In genomic region chr14:54754602-54755018, GRCm38 (mm10) we compare ENCODE assay signal across 7 mouse cellular contexts. TPM values are rescaled to one million over a fixed set of nuclear protein-coding genes. Genes with fewer than 3 reads are reported as not detected.
DNase-seq lines count a peak whose midpoint lies in the region; ATAC-seq and TF ChIP-seq lines count a peak whose summit lies in the region.

No protein-coding gene starts in this region.

- 56% methylated on average over 6 of the region's 6 CpGs for WGBS in embryonic facial prominence, embryonic 10.5 days
- WGBS in hindbrain, embryonic 15.5 days: 22% methylated on average over 6 of the region's 6 CpGs
- 15% methylated on average over 6 of the region's 6 CpGs for WGBS in liver, embryonic 16.5 days (ENCODE audit: insufficient replicate concordance)
- WGBS in neural tube, embryonic 11.5 days: 37% methylated on average over 6 of the region's 6 CpGs

- peak; percentile 89 for DNase-seq in 416B (ENCODE audit: low read depth)
- DNase-seq in G1E (ENCODE audit: low spot score): peak; percentile 49
- peak; percentile 16 for DNase-seq in embryonic facial prominence, embryonic 10.5 days (ENCODE audit: low spot score)
- DNase-seq in neural tube, embryonic 11.5 days (ENCODE audit: low spot score): peak; percentile 35
- DNase-seq in frontal cortex, adult 2 months (ENCODE audit: extremely low spot score in 1 of 2, low spot score in 1 of 2): no peak

- H3K36me3 ChIP-seq in G1E (replicated peaks): peaks cover 96% of the 10 kb centered on the region
- no peaks in the 10 kb centered on the region for H3K36me3 ChIP-seq in embryonic facial prominence, embryonic 10.5 days (replicated peaks)
- no peaks in the 10 kb centered on the region for H3K36me3 ChIP-seq in hindbrain, embryonic 15.5 days
- no peaks in the 10 kb centered on the region for H3K36me3 ChIP-seq in liver, embryonic 16.5 days (ENCODE audit: control insufficient read depth, insufficient read depth)
- no peaks in the 10 kb centered on the region for H3K36me3 ChIP-seq in neural tube, embryonic 11.5 days (ENCODE audit: control insufficient read depth, insufficient read depth, low read length)

- H3K4me1 ChIP-seq in G1E (ENCODE audit: insufficient read depth, low read depth, low read length): peaks cover 89% of the 10 kb centered on the region
- peaks cover 16% of the 10 kb centered on the region for H3K4me1 ChIP-seq in embryonic facial prominence, embryonic 10.5 days
- peaks cover 7% of the 10 kb centered on the region; the same call in 1 of the 2 replicates for H3K4me1 ChIP-seq in hindbrain, embryonic 15.5 days (replicated peaks)
- H3K4me1 ChIP-seq in liver, embryonic 16.5 days (ENCODE audit: control insufficient read depth, low read depth, low read length): 0 out of 2 replicates have a peak, but pooled peaks cover 2% of the 10 kb centered on the region
- peaks cover 3% of the 10 kb centered on the region; the same call in 1 of the 2 replicates for H3K4me1 ChIP-seq in neural tube, embryonic 11.5 days (ENCODE audit: control insufficient read depth, insufficient read depth, low read length)

- ATAC-seq in G1E (ENCODE audit: extremely low read depth, insufficient number of reproducible peaks, low FRiP score, poor library complexity, severe bottlenecking): peak; percentile 58
- ATAC-seq in hindbrain, embryonic 15.5 days (ENCODE audit: low FRiP score, low read depth): peak; percentile 48; the same call in 1 of the 2 replicates
- peak; percentile 60 for ATAC-seq in liver, embryonic 16.5 days (ENCODE audit: low read depth)
- no peak for ATAC-seq in neural tube, embryonic 11.5 days (ENCODE audit: insufficient read depth, low FRiP score, low TSS enrichment)

- H3K4me2 ChIP-seq in hindbrain, embryonic 15.5 days: no peak overlapping the region
- H3K4me2 ChIP-seq in liver, embryonic 16.5 days (ENCODE audit: low read depth, low read length): no peak overlapping the region
- no peak overlapping the region for H3K4me2 ChIP-seq in neural tube, embryonic 11.5 days (ENCODE audit: low read depth)

- H3K4me3 ChIP-seq in G1E (ENCODE audit: low read depth, low read length): peak overlapping the region; percentile 53; the same call in 1 of the 2 replicates
- no peak overlapping the region for H3K4me3 ChIP-seq in embryonic facial prominence, embryonic 10.5 days
- no peak overlapping the region for H3K4me3 ChIP-seq in hindbrain, embryonic 15.5 days
- H3K4me3 ChIP-seq in liver, embryonic 16.5 days (ENCODE audit: low read depth, low read length): no peak overlapping the region
- H3K4me3 ChIP-seq in neural tube, embryonic 11.5 days (ENCODE audit: low read depth, low read length): no peak overlapping the region

- H3K9me3 ChIP-seq in G1E (replicated peaks): no peaks in the 10 kb centered on the region
- no peaks in the 10 kb centered on the region for H3K9me3 ChIP-seq in embryonic facial prominence, embryonic 10.5 days
- no peaks in the 10 kb centered on the region for H3K9me3 ChIP-seq in hindbrain, embryonic 15.5 days
- no peaks in the 10 kb centered on the region for H3K9me3 ChIP-seq in liver, embryonic 16.5 days (replicated peaks; ENCODE audit: control insufficient read depth, low read length)
- H3K9me3 ChIP-seq in neural tube, embryonic 11.5 days (ENCODE audit: control insufficient read depth, low read length): no peaks in the 10 kb centered on the region

- TF ChIP-seq CTCF in G1E (IDR thresholded peaks at IDR 0.05; ENCODE audit: low read depth, low read length): no peak

- H3K9ac ChIP-seq in hindbrain, embryonic 15.5 days: no peak overlapping the region
- no peak overlapping the region for H3K9ac ChIP-seq in liver, embryonic 16.5 days (ENCODE audit: low read depth, low read length)
- H3K9ac ChIP-seq in neural tube, embryonic 11.5 days (ENCODE audit: low read length): no peak overlapping the region

- H3K27me3 ChIP-seq in G1E (ENCODE audit: insufficient read depth, low read length): no peaks in the 10 kb centered on the region
- H3K27me3 ChIP-seq in embryonic facial prominence, embryonic 10.5 days (replicated peaks; ENCODE audit: low read depth, poor library complexity, severe bottlenecking): 0 out of 2 replicates have a peak, but pooled peaks cover 3% of the 10 kb centered on the region
- no peaks in the 10 kb centered on the region for H3K27me3 ChIP-seq in hindbrain, embryonic 15.5 days
- H3K27me3 ChIP-seq in liver, embryonic 16.5 days (ENCODE audit: control insufficient read depth, insufficient read depth, low read depth, low read length): no peaks in the 10 kb centered on the region
- no peaks in the 10 kb centered on the region for H3K27me3 ChIP-seq in neural tube, embryonic 11.5 days (ENCODE audit: control insufficient read depth, insufficient read depth, low read length)

- H3K27ac ChIP-seq in embryonic facial prominence, embryonic 10.5 days (replicated peaks): peak overlapping the region; percentile 58
- peak overlapping the region; percentile 51; the same call in 1 of the 2 replicates for H3K27ac ChIP-seq in hindbrain, embryonic 15.5 days (replicated peaks)
- no peak overlapping the region for H3K27ac ChIP-seq in liver, embryonic 16.5 days (ENCODE audit: low read length)
- no peak overlapping the region for H3K27ac ChIP-seq in neural tube, embryonic 11.5 days (ENCODE audit: low read depth, low read length)

RNA-seq across cellular contexts. Expression of gene Slc7a8, which starts 27.1 kb away (rescaled TPM):
- 325 and 329 TPM in 2 replicates for total RNA-seq in G1E (2014; fragmentation: Nextera tagmentation)
- total RNA-seq in G1E (2017): 45.0 and 54.9 TPM in 2 replicates
- 191 and 199 TPM in 2 replicates for polyA plus RNA-seq in G1E (2012)
- polyA plus RNA-seq in embryonic facial prominence, embryonic 10.5 days (2016; fragmentation: Nextera tagmentation; extraction: Ambion mirVana): 1.3 and 1.6 TPM in 2 replicates
- polyA plus RNA-seq in hindbrain, embryonic 15.5 days (2015; fragmentation: Nextera tagmentation; extraction: Ambion mirVana): 8.0 and 9.1 TPM in 2 replicates
- polyA plus RNA-seq in liver, embryonic 16.5 days (2015; fragmentation: Nextera tagmentation; extraction: Ambion mirVana): 3.0 and 4.9 TPM in 2 replicates
- polyA plus RNA-seq in neural tube, embryonic 11.5 days (2014; fragmentation: Nextera tagmentation; extraction: Ambion mirVana): 3.2 and 3.4 TPM in 2 replicates
- 41.2 and 43.0 TPM in 2 replicates for polyA plus RNA-seq in frontal cortex, adult 2 months (2012; rRNA removed)

RNA-seq across cellular contexts. Expression of gene Cebpe, which starts 42.6 kb away (rescaled TPM):
- total RNA-seq in G1E (2014; fragmentation: Nextera tagmentation) (0.90 and 1.6 TPM in 2 replicates), G1E (2017) (0.16 TPM in 1 of 2 replicates, not detected in the other)
- 11.1 and 12.4 TPM in 2 replicates for polyA plus RNA-seq in G1E (2012)
- not detected in 2 replicates for polyA plus RNA-seq in embryonic facial prominence, embryonic 10.5 days (2016; fragmentation: Nextera tagmentation; extraction: Ambion mirVana)
- not detected in 2 replicates for polyA plus RNA-seq in hindbrain, embryonic 15.5 days (2015; fragmentation: Nextera tagmentation; extraction: Ambion mirVana)
- 10.4 and 11.7 TPM in 2 replicates for polyA plus RNA-seq in liver, embryonic 16.5 days (2015; fragmentation: Nextera tagmentation; extraction: Ambion mirVana)
- 0.26 TPM in 1 of 2 replicates, not detected in the other for polyA plus RNA-seq in neural tube, embryonic 11.5 days (2014; fragmentation: Nextera tagmentation; extraction: Ambion mirVana)
- 0.17 TPM in 1 of 2 replicates, not detected in the other for polyA plus RNA-seq in frontal cortex, adult 2 months (2012; rRNA removed)

RNA-seq across cellular contexts. Expression of gene Gm29776, which starts 56.0 kb away (rescaled TPM):
- not detected in 2 replicates for total RNA-seq in G1E (2014; fragmentation: Nextera tagmentation)
- total RNA-seq in G1E (2017): 0.11 TPM in 1 of 2 replicates, not detected in the other
- polyA plus RNA-seq in G1E (2012): 0.02 TPM in 1 of 2 replicates, not detected in the other
- 0.10 and 0.12 TPM in 2 replicates for polyA plus RNA-seq in embryonic facial prominence, embryonic 10.5 days (2016; fragmentation: Nextera tagmentation; extraction: Ambion mirVana)
- 0.28 and 0.30 TPM in 2 replicates for polyA plus RNA-seq in hindbrain, embryonic 15.5 days (2015; fragmentation: Nextera tagmentation; extraction: Ambion mirVana)
- 0.05 and 0.06 TPM in 2 replicates for polyA plus RNA-seq in liver, embryonic 16.5 days (2015; fragmentation: Nextera tagmentation; extraction: Ambion mirVana)
- 0.16 and 0.30 TPM in 2 replicates for polyA plus RNA-seq in neural tube, embryonic 11.5 days (2014; fragmentation: Nextera tagmentation; extraction: Ambion mirVana)
- 0.08 and 0.20 TPM in 2 replicates for polyA plus RNA-seq in frontal cortex, adult 2 months (2012; rRNA removed)

RNA-seq across cellular contexts. Expression of gene Rnf212b, which starts 59.3 kb away (rescaled TPM):
- total RNA-seq in G1E (2014; fragmentation: Nextera tagmentation) (not detected in 2 replicates), G1E (2017) (0.27 TPM in 1 of 2 replicates, not detected in the other)
- polyA plus RNA-seq in G1E (2012): not detected in 2 replicates
- not detected in 2 replicates for polyA plus RNA-seq in embryonic facial prominence, embryonic 10.5 days (2016; fragmentation: Nextera tagmentation; extraction: Ambion mirVana)
- not detected in 2 replicates for polyA plus RNA-seq in hindbrain, embryonic 15.5 days (2015; fragmentation: Nextera tagmentation; extraction: Ambion mirVana)
- polyA plus RNA-seq in liver, embryonic 16.5 days (2015; fragmentation: Nextera tagmentation; extraction: Ambion mirVana): not detected in 2 replicates
- polyA plus RNA-seq in neural tube, embryonic 11.5 days (2014; fragmentation: Nextera tagmentation; extraction: Ambion mirVana): not detected in 2 replicates
- 0.13 TPM in 1 of 2 replicates, not detected in the other for polyA plus RNA-seq in frontal cortex, adult 2 months (2012; rRNA removed)

Comparison
In these comparisons a context has a peak if more than half of its experiments do, and no peak if none do; other contexts are left out.
1. DNase-seq: peak in 416B (single experiment), G1E (single experiment), embryonic facial prominence, embryonic 10.5 days (single experiment) and neural tube, embryonic 11.5 days (single experiment); none in frontal cortex, adult 2 months (0 of 2).
2. H3K27ac ChIP-seq: peak in embryonic facial prominence, embryonic 10.5 days (single experiment) and hindbrain, embryonic 15.5 days (single experiment); none in liver, embryonic 16.5 days (single experiment) and neural tube, embryonic 11.5 days (single experiment).